Mouse (Mus musculus) limb, embryonic 11.5 days (tissue): ENCODE data around the gene Acot5. TPM values are rescaled to one million over a fixed set of nuclear protein-coding genes. Genes with fewer than 3 reads are reported as not detected.
"Not testable (repeated sequence)": the region's sequence is repeated elsewhere in the genome, so short reads cannot be mapped to it uniquely, and the experiment has no call there.

Source experiments
- ATAC-seq: fragments of 200-750 bp; cut with Nextera tagmentation; 2 replicates; pipeline ENCODE4 v1.8.0; 2017; ENCODE audit warnings: low read depth; ENCODE audit not compliant: insufficient number of reproducible peaks, low FRiP score, low TSS enrichment
- DNase-seq: peaks from one replicate; pipeline ENCODE4 v3.0.0-alpha.2; 2015; ENCODE audit warnings: low spot score
- H3K27ac ChIP-seq: fragments of 300-500 bp; sonication (generic); replicated peaks from 2 replicates; pipeline ENCODE4 v1.5.1; 2014; ENCODE audit warnings: low read depth, mild to moderate bottlenecking, low read length
- H3K27me3 ChIP-seq: fragments of 300-500 bp; sonication (generic); 2 replicates; pipeline ENCODE4 v1.6.1; 2014; ENCODE audit warnings: mild to moderate bottlenecking, low read length, mixed read lengths; ENCODE audit not compliant: control insufficient read depth, insufficient read depth
- H3K36me3 ChIP-seq: fragments of 300-500 bp; sonication (generic); 2 replicates; pipeline ENCODE4 v1.6.1; 2014; ENCODE audit warnings: mild to moderate bottlenecking, low read length, moderate library complexity, mixed read lengths; ENCODE audit not compliant: control insufficient read depth, insufficient read depth
- H3K4me1 ChIP-seq: fragments of 300-500 bp; sonication (generic); 2 replicates; pipeline ENCODE4 v1.6.1; 2014; ENCODE audit warnings: low read length, mixed read lengths; ENCODE audit not compliant: control insufficient read depth, insufficient read depth
- H3K4me2 ChIP-seq: fragments of 300-500 bp; sonication (generic); 2 replicates; pipeline ENCODE4 v1.6.1; 2014; ENCODE audit warnings: low read depth, mild to moderate bottlenecking, moderate library complexity; ENCODE audit not compliant: severe bottlenecking
- H3K4me3 ChIP-seq: fragments of 300-500 bp; sonication (generic); 2 replicates; pipeline ENCODE4 v1.5.1; 2014; ENCODE audit warnings: low read depth, low read length
- H3K9ac ChIP-seq: fragments of 300-500 bp; sonication (generic); 2 replicates; pipeline ENCODE4 v1.6.1; 2014; ENCODE audit warnings: mild to moderate bottlenecking, low read length
- H3K9me3 ChIP-seq: fragments of 300-500 bp; sonication (generic); 2 replicates; pipeline ENCODE4 v1.6.1; 2016; ENCODE audit warnings: low read length; ENCODE audit not compliant: control insufficient read depth
- whole genome bisulfite sequencing: fragments of 180-500 bp; shearing (Covaris S2); extraction: QIAGEN DNeasy Blood & Tissue Kit; methylation state at CpG from one replicate; pipeline ENCODE4 v1.1.7; 2014; 5-methylcytosine and 5-hydroxymethylcytosine counted together
- polyA plus RNA-seq: library from polyadenylated mRNA; unstranded; fragments of >200 nt; fragmentation: Nextera tagmentation; extraction: Ambion mirVana; gene quantifications from 2 replicates; pipeline ENCODE4 v1.2.1, GENCODE M21; 2014

Acot5 gene
- polyA plus RNA-seq, 1 experiment from 2014 or later: not detected

DNA sequence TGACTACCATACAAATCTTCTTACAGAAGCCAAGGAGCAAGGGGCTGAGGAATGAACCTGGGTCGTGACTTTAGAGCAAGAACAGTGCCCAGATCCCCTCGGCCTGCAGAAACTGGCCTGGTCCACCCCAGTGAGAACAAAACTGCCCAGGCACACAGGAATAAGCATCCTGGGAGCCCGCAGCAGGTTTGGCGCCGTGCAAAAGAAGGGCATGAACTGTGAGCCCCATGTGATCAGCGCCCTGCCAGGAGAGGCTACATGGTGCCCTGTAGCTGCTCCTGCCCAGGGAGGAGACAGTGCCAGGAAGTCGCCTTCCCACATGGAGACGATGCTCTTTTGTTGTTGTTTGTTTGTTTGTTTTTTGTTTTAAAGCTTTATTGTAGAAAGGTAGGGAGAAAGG is 4.5 kb upstream of the Acot5 start:
- Histone ChIP-seq H3K9me3 (no peaks in the 10 kb centered on the region), H3K27me3 (peaks cover 12% of the 10 kb centered on the region), H3K4me2 (no peak overlapping the region), H3K27ac (no peak overlapping the region), H3K4me1 (no peaks in the 10 kb centered on the region), H3K36me3 (no peaks in the 10 kb centered on the region), H3K4me3 (no peak overlapping the region), H3K9ac (no peak overlapping the region)
- 78% methylated on average over 8 of the region's 8 CpGs for WGBS
- ATAC-seq (no peak), DNase-seq (no peak)

DNA sequence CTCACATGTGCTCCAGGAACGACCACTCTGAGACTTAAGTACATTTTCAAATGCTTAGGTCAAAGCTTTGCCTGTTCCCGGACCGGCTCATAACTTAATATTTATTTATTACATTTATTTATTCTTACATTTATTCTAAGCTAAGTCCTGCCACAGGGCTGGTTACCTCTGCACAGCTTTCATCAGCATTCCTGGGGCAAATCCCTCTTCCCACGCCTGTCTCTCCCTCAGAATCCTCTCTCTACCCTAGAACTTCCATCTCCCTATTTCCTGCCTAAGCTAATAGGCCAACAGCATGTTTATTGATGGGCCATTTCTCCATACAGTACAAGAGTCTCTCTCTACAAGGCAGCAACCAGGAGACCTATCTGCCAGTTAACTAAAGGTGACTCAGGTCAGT is 1.4 kb upstream of the Acot5 start:
- WGBS: 82% methylated on average over 4 of the region's 4 CpGs
- DNase-seq: no peak
- H3K36me3 ChIP-seq: no peaks in the 10 kb centered on the region
- H3K27me3 ChIP-seq: peaks cover 14% of the 10 kb centered on the region
- no peaks in the 10 kb centered on the region for H3K4me1 ChIP-seq
- no peak overlapping the region for H3K4me3 ChIP-seq
- no peaks in the 10 kb centered on the region for H3K9me3 ChIP-seq
- no peak overlapping the region for H3K9ac ChIP-seq
- H3K27ac ChIP-seq: no peak overlapping the region
- ATAC-seq: no peak
- no peak overlapping the region for H3K4me2 ChIP-seq

DNA sequence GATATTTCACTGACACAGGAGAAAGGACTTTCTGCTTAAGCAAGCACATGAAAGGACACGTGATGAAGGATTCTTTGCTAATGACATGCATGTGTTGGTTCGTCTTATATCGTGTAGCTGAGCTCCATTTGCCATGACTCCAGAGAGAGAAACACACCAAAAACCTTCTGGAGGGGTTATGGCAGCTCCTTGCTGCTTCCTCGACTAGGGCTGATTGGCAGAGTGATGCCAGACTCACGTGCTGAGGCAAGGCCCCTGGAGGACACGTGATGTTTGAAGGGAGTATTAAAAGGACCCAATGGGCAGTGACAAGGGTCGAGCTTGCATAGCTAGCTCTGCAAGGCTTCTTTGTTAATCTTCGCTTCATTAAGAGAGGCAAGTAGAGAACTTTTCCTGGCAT is 829 bp upstream of the Acot5 start:
- Histone ChIP-seq H3K9me3 (no peaks in the 10 kb centered on the region), H3K4me3 (no peak overlapping the region), H3K27ac (no peak overlapping the region), H3K4me2 (no peak overlapping the region), H3K36me3 (no peaks in the 10 kb centered on the region), H3K9ac (no peak overlapping the region), H3K27me3 (peaks cover 14% of the 10 kb centered on the region), H3K4me1 (no peaks in the 10 kb centered on the region)
- DNase-seq (no peak), ATAC-seq (no peak)
- WGBS: 63% methylated on average over 8 of the region's 8 CpGs

DNA sequence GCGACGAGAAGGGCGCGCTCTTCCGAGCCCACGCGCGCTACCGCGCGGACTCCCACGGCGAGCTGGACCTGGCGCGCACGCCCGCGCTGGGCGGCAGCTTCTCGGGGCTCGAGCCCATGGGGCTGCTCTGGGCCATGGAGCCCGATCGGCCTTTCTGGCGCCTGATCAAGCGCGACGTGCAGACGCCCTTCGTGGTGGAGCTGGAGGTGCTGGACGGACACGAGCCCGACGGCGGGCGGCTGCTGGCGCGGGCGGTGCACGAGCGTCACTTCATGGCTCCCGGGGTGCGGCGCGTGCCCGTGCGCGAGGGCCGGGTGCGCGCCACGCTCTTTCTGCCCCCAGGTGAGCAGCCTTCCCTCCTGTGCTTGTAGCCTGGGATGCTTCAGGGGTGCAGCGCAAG is 457 bp downstream of the Acot5 start:
- H3K36me3 ChIP-seq, H3K9me3 ChIP-seq, H3K27ac ChIP-seq, H3K4me1 ChIP-seq, ATAC-seq: not testable (repeated sequence)
- peak; percentile 34 for DNase-seq
- peaks cover 14% of the 10 kb centered on the region for H3K27me3 ChIP-seq
- WGBS: 2% methylated on average over 36 of the region's 52 CpGs
- H3K4me2 ChIP-seq: peak overlapping the region; percentile 58
- peak overlapping the region; percentile 34 for H3K4me3 ChIP-seq
- H3K9ac ChIP-seq: 0 out of 2 replicates have a peak overlapping the region, but pooled peaks have one; percentile 30

DNA sequence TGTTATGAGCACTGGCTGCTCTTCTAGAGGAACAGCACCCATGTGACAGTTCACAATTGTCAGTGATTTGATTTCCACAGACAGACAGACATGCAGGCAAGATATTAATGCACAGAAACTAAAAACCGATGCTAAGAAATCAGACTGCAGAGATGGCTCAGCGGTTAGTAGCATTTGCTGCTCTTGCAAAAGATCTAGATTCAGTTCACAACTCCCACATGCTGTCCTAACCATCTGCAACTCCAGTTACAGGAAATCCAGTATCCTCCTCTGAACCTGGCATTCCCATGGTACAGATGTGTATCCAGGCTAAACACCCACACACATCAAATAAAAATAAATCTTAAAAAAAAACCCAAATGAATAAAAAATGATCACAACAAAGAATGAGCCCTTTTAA is 2.6 kb downstream of the Acot5 start:
- no peaks in the 10 kb centered on the region for H3K9me3 ChIP-seq
- H3K27ac ChIP-seq: no peak overlapping the region
- H3K36me3 ChIP-seq: no peaks in the 10 kb centered on the region
- H3K27me3 ChIP-seq: peaks cover 14% of the 10 kb centered on the region
- no peak overlapping the region for H3K4me2 ChIP-seq
- no peak overlapping the region for H3K4me3 ChIP-seq
- ATAC-seq (no peak), DNase-seq (no peak)
- no peak overlapping the region for H3K9ac ChIP-seq
- 90% methylated on average over 2 of the region's 2 CpGs for WGBS
- no peaks in the 10 kb centered on the region for H3K4me1 ChIP-seq

DNA sequence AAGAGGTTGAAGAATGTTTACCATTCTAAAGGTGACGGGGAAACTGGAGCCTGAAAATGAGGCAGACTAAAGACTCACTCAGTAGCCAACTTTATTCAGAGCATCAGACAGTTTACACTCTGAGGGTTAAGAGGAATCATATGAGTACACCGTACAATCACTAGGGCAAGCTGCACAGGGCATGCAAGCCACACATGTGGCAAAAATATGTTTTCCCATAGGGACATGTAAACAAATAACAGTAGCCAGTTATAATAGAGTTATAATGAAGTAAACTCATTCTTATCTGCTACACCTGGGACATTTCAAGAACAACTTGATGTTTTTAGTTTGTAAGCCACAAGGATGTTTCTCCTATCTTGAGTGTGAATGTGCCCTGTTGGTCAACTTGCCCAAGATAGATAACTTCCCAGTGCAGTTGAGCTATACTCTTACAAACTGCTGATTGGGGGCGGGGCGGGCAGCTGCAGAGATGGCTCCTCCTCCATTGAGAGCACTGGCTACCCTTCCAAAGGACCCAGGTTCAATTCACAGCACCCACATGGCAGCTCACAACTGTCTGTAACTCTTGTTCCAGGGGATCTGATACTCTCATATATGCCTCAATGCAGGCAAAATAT is 8.4 kb downstream of the Acot5 start:
- no peaks in the 10 kb centered on the region for H3K9me3 ChIP-seq
- no peak overlapping the region for H3K4me2 ChIP-seq
- WGBS: 86% methylated on average over 4 of the region's 4 CpGs
- H3K36me3 ChIP-seq: no peaks in the 10 kb centered on the region
- no peak overlapping the region for H3K4me3 ChIP-seq
- DNase-seq (no peak), ATAC-seq (no peak)
- no peaks in the 10 kb centered on the region for H3K27me3 ChIP-seq
- H3K4me1 ChIP-seq: no peaks in the 10 kb centered on the region
- H3K27ac ChIP-seq: no peak overlapping the region
- no peak overlapping the region for H3K9ac ChIP-seq

DNA sequence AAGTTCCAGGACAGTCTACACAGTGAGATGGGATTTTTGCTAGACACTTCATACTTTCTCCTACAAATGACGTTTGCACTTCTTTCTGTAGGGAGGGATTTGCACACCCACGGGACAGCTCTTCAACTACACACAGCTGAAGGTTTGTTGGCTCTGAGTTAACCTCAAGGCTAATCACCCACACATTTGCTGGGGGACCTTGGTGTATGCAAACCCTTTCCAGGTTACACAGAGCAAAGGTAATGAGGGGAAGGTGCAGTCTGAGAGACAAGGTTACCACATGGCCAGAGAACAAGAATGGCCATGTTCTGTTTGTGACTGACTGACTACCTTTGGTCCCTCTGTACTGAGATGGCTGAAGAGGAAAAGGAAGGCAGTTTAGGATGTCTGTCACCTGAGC is 14.7 kb downstream of the Acot5 start:
- no peak overlapping the region for H3K9ac ChIP-seq
- no peaks in the 10 kb centered on the region for H3K4me1 ChIP-seq
- H3K36me3 ChIP-seq: no peaks in the 10 kb centered on the region
- no peaks in the 10 kb centered on the region for H3K27me3 ChIP-seq
- no peak overlapping the region for H3K4me3 ChIP-seq
- ATAC-seq (no peak), DNase-seq (no peak)
- 78% methylated on average over 2 of the region's 2 CpGs for WGBS
- H3K27ac ChIP-seq: no peak overlapping the region
- no peaks in the 10 kb centered on the region for H3K9me3 ChIP-seq
- H3K4me2 ChIP-seq: no peak overlapping the region

DNA sequence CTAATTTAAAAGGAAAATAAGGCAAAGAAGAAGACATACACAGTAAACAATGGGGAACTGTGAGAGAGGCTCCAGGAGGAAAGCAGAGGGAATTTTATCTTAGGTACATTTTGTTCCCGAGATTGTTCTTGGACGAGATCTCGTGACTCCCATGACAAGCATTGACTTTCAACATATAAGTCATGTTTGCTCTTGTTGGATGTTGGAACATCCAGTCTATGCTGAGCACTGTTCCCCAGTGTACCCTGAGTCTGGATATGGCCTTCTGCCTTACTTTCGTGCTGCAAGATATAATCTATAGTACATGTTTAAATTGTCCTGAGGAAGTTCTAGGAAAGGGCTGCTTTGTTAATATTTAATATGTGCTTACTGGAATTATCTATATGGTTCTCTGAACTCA is 15.5 kb downstream of the Acot5 start:
- Histone ChIP-seq H3K27ac (no peak overlapping the region), H3K4me1 (no peaks in the 10 kb centered on the region), H3K27me3 (no peaks in the 10 kb centered on the region), H3K4me3 (no peak overlapping the region), H3K36me3 (no peaks in the 10 kb centered on the region), H3K9me3 (no peaks in the 10 kb centered on the region; the same call in 1 of the 2 replicates), H3K9ac (no peak overlapping the region), H3K4me2 (no peak overlapping the region)
- DNase-seq: no peak
- no peak for ATAC-seq
- WGBS: 90% methylated on average over 4 of the region's 4 CpGs

DNA sequence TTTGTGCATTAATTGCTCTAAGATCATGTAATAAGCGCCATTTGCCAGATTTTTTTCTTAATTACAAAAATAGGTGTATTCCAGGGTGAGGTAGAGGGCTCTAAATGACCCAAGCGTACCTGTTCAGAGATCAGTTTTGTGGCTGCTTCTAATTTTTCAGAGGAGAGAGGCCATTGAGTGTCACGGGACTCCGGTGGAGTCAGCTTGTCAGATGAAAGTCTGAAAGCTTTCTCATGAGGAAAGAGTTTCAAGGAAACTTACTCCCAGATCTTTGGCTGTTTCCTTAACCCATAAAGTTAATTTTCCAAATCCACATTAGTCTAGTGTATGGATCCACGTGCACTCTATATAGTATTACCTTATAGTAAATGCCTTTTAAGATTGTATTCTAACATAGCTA is 25.5 kb downstream of the Acot5 start:
- not testable (repeated sequence) for H3K4me2 ChIP-seq, H3K36me3 ChIP-seq, H3K4me3 ChIP-seq, H3K27me3 ChIP-seq, H3K9me3 ChIP-seq, H3K27ac ChIP-seq, ATAC-seq, H3K4me1 ChIP-seq, DNase-seq, H3K9ac ChIP-seq
- 92% methylated on average over 5 of the region's 5 CpGs for WGBS
